Mouse (Mus musculus) heart, postnatal 0 days (tissue): ENCODE data around the gene Wdr91.

Experiments used
- CTCF ChIP-seq: IDR thresholded peaks from 2 replicates; pipeline ENCODE4 v1.5.1; 2016; ENCODE audit warnings: antibody characterized with exemption, control low read depth, low read depth
- EP300 ChIP-seq: IDR thresholded peaks from 2 replicates; pipeline ENCODE4 v1.6.1; 2016; ENCODE audit warnings: antibody characterized with exemption, low read depth

- TF ChIP-seq EP300 (no peak), CTCF (no peak)
Measured at GRCm38 (mm10) chr6:34900990-34901389, 9.7 kb downstream of the Wdr91 start.
